Mouse (Mus musculus) brain, embryonic 14.5 days (tissue): ENCODE data around the gene Wt1. TPM values are rescaled to one million over a fixed set of nuclear protein-coding genes. Genes with fewer than 3 reads are reported as not detected.
A peak's percentile ranks its signal among the peaks of the same experiment; 100 is the strongest.

Experiments used
- DNase-seq: peaks from one replicate; pipeline ENCODE4 v3.0.0-alpha.2; 2011; ENCODE audit warnings: low read depth
- CTCF ChIP-seq: fragments of 200-500 bp; IDR thresholded peaks from 2 replicates; pipeline ENCODE4 v1.5.1; 2012; ENCODE audit warnings: inconsistent platforms, mild to moderate bottlenecking, moderate library complexity, borderline replicate concordance; ENCODE audit not compliant: insufficient read depth, insufficient read length; ENCODE audit errors: extremely low read depth
- POLR2A ChIP-seq: fragments of 200-500 bp; IDR thresholded peaks from 2 replicates; pipeline ENCODE4 v1.6.1; 2012; ENCODE audit warnings: mild to moderate bottlenecking, inconsistent platforms, borderline replicate concordance; ENCODE audit not compliant: poor library complexity, insufficient read depth, insufficient read length, severe bottlenecking; ENCODE audit errors: extremely low read depth
- polyA plus RNA-seq: library from polyadenylated mRNA; depleted of rRNA; stranded (reverse); fragments of >200 nt; gene quantifications from 2 replicates; pipeline ENCODE4 v1.2.3, GENCODE M21; 2012

The Wt1 gene
- polyA plus RNA-seq, 1 experiment, result 0.68 TPM

DNA sequence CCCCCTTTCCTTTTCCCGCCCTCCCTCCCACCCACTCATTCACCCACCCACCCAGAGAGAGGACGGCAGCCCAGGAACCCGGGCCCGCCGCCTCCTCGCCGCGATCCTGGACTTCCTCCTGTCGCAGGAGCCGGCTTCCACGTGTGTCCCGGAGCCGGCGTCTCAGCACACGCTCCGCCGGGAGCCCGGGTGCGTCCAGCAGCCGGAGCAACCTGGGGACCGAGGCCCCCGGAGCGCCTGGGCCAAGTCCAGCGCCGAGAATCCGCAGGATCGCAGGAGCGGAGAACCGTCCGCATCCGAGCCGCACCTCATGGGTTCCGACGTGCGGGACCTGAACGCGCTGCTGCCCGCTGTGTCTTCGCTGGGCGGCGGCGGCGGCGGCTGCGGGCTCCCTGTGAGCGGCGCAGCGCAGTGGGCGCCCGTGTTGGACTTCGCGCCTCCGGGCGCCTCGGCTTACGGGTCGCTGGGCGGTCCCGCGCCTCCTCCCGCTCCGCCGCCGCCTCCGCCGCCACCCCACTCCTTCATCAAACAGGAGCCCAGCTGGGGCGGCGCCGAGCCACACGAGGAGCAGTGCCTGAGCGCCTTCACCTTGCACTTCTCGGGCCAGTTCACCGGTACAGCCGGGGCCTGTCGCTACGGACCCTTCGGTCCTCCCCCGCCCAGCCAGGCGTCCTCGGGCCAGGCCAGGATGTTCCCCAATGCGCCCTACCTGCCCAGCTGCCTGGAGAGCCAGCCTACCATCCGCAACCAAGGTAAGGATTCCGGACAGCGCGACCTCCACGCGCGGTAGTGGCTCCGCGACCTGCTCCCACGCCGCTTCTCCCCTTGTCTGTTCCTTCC, 582 bp downstream of the Wt1 start:
- no peak for DNase-seq
- no peak for TF ChIP-seq CTCF
- no peak for TF ChIP-seq POLR2A

- TF ChIP-seq CTCF, result no peak
- TF ChIP-seq POLR2A, result no peak
- DNase-seq, result peak; percentile 46
These were observed 1.5 kb downstream of the Wt1 start for GRCm38 (mm10) chr2:105127531-105128480.

DNA sequence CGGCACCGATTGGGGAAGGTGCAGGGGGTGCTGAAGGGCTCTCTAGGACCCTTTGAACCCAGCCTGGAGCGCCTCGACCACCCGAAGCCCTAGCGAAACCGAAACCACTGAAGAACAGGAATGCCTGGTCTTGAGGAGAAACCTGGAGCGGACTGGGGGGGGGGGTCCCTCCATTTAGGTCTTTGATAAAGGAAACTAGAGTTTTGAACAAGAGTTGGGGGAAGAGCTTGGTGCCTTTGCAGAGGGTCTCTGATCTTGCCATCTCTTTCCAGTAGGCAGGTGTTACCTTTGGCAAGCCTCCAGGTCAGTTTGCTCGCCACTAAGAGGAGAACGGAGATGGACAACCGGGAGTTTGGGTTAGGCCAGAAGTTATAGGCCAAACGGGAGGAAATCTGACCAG, 2.2 kb downstream of the Wt1 start:
- TF ChIP-seq CTCF (no peak), POLR2A (no peak)
- DNase-seq, result no peak

- no peak for DNase-seq
- no peak for TF ChIP-seq POLR2A
- TF ChIP-seq CTCF, result 0 out of 2 replicates have a peak, but pooled peaks have one; percentile 2
These were observed 4.2 kb downstream of the Wt1 start for GRCm38 (mm10) chr2:105130351-105131060.

DNA sequence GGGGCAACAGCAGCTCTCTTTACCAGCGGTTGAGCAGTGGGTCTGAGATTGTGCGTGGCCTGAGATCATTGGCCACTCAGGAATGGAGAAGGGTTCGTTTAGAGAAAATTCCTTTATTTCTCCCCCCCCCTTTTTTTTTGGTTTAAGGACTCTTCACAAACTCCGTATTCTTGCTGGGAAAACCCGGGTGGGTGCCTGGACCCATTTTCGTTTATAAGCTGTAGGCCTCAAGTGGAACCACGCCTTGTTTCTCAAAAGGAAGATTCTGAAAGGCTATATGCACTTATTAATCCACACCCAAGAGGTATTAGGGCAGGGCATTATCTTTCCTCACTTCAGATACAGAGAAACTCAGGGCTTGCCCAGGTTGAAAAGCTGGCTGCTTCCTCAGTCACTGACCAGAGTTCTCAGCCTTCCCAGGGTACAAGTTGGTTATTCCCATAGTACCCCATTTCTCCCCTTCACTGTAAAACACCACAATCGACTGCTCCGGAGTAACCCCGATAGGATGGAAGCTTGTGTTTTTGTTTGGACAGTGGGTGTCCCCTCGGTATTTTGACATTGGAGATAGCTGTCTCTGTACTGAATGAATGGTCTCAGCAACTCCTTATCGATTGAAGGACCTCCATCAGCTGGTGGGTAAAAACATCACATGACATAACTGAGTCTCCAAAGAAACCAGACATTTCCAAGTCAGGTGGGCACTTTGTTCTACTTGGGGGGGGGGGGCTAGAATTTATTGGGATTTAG, 4.9 kb downstream of the Wt1 start:
- TF ChIP-seq CTCF (no peak), POLR2A (no peak)
- no peak for DNase-seq

GRCm38 (mm10) chr2:105131811-105132100, 5.4 kb downstream of the Wt1 start:
- TF ChIP-seq POLR2A (no peak), CTCF (no peak)
- no peak for DNase-seq

- no peak for DNase-seq
- no peak for TF ChIP-seq POLR2A
- no peak for TF ChIP-seq CTCF
These were observed 6.0 kb downstream of the Wt1 start for GRCm38 (mm10) chr2:105132300-105132699.

DNA sequence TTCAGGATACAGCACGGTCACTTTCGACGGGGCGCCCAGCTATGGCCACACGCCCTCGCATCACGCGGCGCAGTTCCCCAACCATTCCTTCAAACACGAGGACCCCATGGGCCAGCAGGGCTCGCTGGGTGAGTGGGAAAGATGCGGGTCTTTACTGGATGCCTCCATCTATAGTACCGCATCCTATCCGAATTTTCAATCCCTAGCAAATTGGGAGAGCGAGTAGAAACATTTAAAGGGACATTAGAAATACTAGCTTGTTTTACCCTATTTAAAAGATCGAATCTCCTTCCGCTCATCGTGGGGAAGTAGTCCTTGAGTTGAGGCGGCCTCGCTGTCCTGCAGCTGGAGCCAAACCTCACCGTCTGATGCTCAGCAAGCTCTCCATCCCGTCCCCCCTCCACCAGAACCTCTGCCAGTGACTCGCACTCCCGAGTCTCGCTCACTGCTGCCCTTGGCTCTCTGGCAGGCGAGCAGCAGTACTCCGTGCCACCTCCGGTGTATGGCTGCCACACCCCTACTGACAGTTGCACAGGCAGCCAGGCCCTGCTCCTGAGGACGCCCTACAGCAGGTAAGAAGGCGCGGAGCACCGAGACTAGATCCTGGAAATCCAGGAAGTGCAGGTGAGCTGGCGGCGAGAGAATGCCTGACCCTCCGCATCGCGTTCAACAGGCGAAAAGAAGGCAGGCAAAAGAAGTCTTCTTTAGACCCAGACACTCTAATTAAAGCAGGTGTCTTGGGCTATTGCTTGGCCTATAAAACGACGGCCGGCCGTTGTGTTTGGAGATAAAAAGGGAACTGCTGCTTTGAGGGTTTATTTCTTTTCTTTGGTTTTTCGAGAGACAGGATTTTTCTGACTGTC, 6.8 kb downstream of the Wt1 start:
- TF ChIP-seq POLR2A (no peak), CTCF (no peak)
- DNase-seq, result no peak

DNA sequence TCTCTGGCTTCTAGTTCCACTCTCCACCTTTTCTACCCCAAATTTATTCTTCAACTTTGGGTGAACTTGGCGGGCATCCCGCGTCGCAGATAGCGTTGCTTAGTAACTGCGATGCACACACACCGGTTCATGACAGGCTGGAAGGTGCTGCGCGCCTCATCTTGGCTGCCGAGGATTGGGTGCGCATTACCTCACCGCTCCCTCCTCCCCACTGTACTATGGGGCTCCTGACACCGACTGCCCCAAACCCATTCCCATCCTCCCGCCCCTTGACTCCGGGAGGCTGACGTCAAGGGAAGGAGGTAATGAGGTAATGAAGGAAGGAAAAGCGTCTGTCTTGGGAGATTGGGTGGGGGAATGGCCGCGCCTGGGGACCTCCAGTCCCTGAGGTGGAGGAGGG, 8.0 kb downstream of the Wt1 start:
- TF ChIP-seq POLR2A (no peak), CTCF (no peak)
- DNase-seq, result no peak

DNA sequence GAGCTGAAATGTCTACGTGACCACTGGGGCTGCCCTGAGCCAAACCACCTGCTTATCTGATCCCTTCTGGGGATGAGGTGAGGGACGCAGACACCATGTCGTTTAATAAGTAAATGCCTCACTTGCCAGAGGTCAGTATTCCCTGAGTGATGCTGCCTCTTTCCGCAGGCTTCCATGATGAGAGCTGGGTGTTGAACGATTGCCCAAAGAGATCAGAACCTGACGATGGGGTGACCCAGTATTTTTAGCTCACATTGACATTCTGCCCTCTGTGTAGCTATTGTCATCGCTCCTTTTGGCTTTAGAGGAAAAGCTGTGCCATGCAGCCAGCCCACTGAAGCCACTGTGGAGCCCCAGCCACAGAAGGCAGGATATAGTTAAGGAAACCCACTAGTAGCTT, 13.1 kb downstream of the Wt1 start:
- no peak for TF ChIP-seq CTCF
- TF ChIP-seq POLR2A, result no peak

GRCm38 (mm10) chr2:105141371-105141770, 15.0 kb downstream of the Wt1 start:
- TF ChIP-seq POLR2A, result no peak
- no peak for TF ChIP-seq CTCF
- DNase-seq, result no peak

More for the DNA sequence above, 13.1 kb downstream of the Wt1 start:
- DNase-seq, result no peak
